Mouse (Mus musculus) liver, embryonic 11.5 days (tissue): Measurements from ENCODE around the gene Gm20521. TPM values are rescaled to one million over a fixed set of nuclear protein-coding genes. Genes with fewer than 3 reads are reported as not detected.

ENCODE experiments used
- ATAC-seq: fragments of 200-750 bp; cut with Nextera tagmentation; replicated peaks from 2 replicates; pipeline ENCODE4 v1.8.0; 2017; ENCODE audit warnings: moderate number of reproducible peaks, mild to moderate bottlenecking, moderate TSS enrichment, moderate library complexity; ENCODE audit not compliant: low FRiP score
- DNase-seq: peaks from one replicate; pipeline ENCODE4 v3.0.0-alpha.2; 2017; ENCODE audit warnings: low spot score
- H3K27ac ChIP-seq: fragments of 300-500 bp; sonication (generic); 2 replicates; pipeline ENCODE4 v1.5.1; 2014; ENCODE audit warnings: mild to moderate bottlenecking, low read depth, low read length, control low read depth
- H3K27me3 ChIP-seq: fragments of 300-500 bp; sonication (generic); replicated peaks from 2 replicates; pipeline ENCODE4 v1.6.1; 2014; ENCODE audit warnings: low read length, mixed read lengths; ENCODE audit not compliant: control insufficient read depth, insufficient read depth
- H3K36me3 ChIP-seq: fragments of 300-500 bp; sonication (generic); 2 replicates; pipeline ENCODE4 v1.6.1; 2014; ENCODE audit warnings: mild to moderate bottlenecking, low read length, moderate library complexity, mixed read lengths; ENCODE audit not compliant: control insufficient read depth, insufficient read depth
- H3K4me1 ChIP-seq: fragments of 300-500 bp; sonication (generic); replicated peaks from 2 replicates; pipeline ENCODE4 v1.6.1; 2014; ENCODE audit warnings: low read length, mixed read lengths; ENCODE audit not compliant: control insufficient read depth, insufficient read depth
- H3K4me2 ChIP-seq: fragments of 300-500 bp; sonication (generic); 2 replicates; pipeline ENCODE4 v1.6.1; 2014; ENCODE audit warnings: mild to moderate bottlenecking, control low read depth, moderate library complexity
- H3K4me3 ChIP-seq: fragments of 300-500 bp; sonication (generic); 2 replicates; pipeline ENCODE4 v1.5.1; 2014; ENCODE audit warnings: low read depth, low read length, control low read depth
- H3K9ac ChIP-seq: fragments of 300-500 bp; sonication (generic); 2 replicates; pipeline ENCODE4 v1.6.1; 2014; ENCODE audit warnings: low read depth, low read length, control low read depth
- H3K9me3 ChIP-seq: fragments of 300-500 bp; sonication (generic); 2 replicates; pipeline ENCODE4 v1.6.1; 2016; ENCODE audit warnings: low read length, inconsistent platforms, mixed read lengths; ENCODE audit not compliant: control insufficient read depth
- WGBS: fragments of 180-500 bp; shearing (Covaris S2); extraction: QIAGEN DNeasy Blood & Tissue Kit; methylation state at CpG from one replicate; pipeline ENCODE4 v1.1.7; 2014; 5-methylcytosine and 5-hydroxymethylcytosine counted together
- polyA plus RNA-seq: library from polyadenylated mRNA; unstranded; fragments of >200 nt; fragmentation: Nextera tagmentation; extraction: Ambion mirVana; gene quantifications from 2 replicates; pipeline ENCODE4 v1.2.1, GENCODE M21; 2014

The Gm20521 gene
- polyA plus RNA-seq, 1 experiment from 2014 or later: 0.27 TPM

GRCm38 (mm10) chr14:54877048-54877715 is 6.1 kb upstream of the Gm20521 start, which contains the start of gene Ppp1r3e:
Ppp1r3e (minus strand) TSS chr14:54877550.
- peak; percentile 86 for DNase-seq
- no peaks in the 10 kb centered on the region for H3K27me3 ChIP-seq
- peak within 1 kb of the TSS; percentile 100 for H3K4me2 ChIP-seq
- H3K4me3 ChIP-seq: peak within 1 kb of the TSS; percentile 72
- peak within 1 kb of the TSS; percentile 75 for H3K9ac ChIP-seq
- peaks cover 13% of the 10 kb centered on the region for H3K4me1 ChIP-seq
- H3K36me3 ChIP-seq: no peaks in the 10 kb centered on the region
- peak; percentile 83 for ATAC-seq
- H3K9me3 ChIP-seq: no peaks in the 10 kb centered on the region
- H3K27ac ChIP-seq: peak within 1 kb of the TSS; percentile 81
- WGBS: under 1% methylated on average over 51 of the region's 61 CpGs

- H3K27me3 ChIP-seq: no peaks in the 10 kb centered on the region
- no peaks in the 10 kb centered on the region for H3K9me3 ChIP-seq
- peak overlapping the region; percentile 75; the same call in 1 of the 2 replicates for H3K27ac ChIP-seq
- DNase-seq (no peak), ATAC-seq (no peak)
- H3K36me3 ChIP-seq: 0 out of 2 replicates have a peak, but pooled peaks cover 2% of the 10 kb centered on the region
- H3K4me3 ChIP-seq: peak overlapping the region; percentile 73
- WGBS: 46% methylated on average over 21 of the region's 21 CpGs
- H3K4me1 ChIP-seq: peaks cover 10% of the 10 kb centered on the region; the same call in 1 of the 2 replicates
- H3K4me2 ChIP-seq: peak overlapping the region; percentile 90
- peak overlapping the region; percentile 79 for H3K9ac ChIP-seq
Measured at GRCm38 (mm10) chr14:54884022-54884712, 926 bp downstream of the Gm20521 start.

- ATAC-seq (no peak), DNase-seq (no peak)
- no peaks in the 10 kb centered on the region for H3K27me3 ChIP-seq
- peaks cover 10% of the 10 kb centered on the region; the same call in 1 of the 2 replicates for H3K4me1 ChIP-seq
- no peaks in the 10 kb centered on the region for H3K9me3 ChIP-seq
- no peak overlapping the region for H3K4me3 ChIP-seq
- no peak overlapping the region for H3K9ac ChIP-seq
- 0 out of 2 replicates have a peak, but pooled peaks cover 2% of the 10 kb centered on the region for H3K36me3 ChIP-seq
- no peak overlapping the region for H3K27ac ChIP-seq
- H3K4me2 ChIP-seq: no peak overlapping the region
- WGBS: 85% methylated on average over 11 of the region's 11 CpGs
Measured at GRCm38 (mm10) chr14:54885309-54885708, 2.1 kb downstream of the Gm20521 start.

DNA sequence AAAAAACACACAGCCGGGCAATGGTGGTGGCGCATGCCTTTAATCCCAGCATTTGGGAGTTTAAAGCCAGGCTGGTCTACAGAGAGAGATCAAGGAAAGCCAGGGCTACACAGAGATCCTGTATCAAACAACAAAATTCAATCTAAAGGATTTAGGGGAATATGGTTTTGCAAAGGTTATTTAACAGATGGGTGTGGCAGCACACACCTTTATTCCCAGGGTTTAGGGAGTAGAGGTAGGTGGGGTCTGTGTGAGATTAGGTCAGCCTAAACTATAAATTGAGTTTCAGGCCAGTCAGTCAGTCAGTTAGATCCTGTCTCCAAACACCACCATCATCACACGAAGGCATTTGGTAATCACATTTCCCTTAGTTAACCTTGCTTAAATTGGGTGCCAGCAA is 9.0 kb downstream of the Gm20521 start, which contains the start of gene Pabpn1:
TSS of gene Pabpn1 (plus strand) at position 301 of the 400 bp plus-strand sequence.
- peak within 1 kb of the TSS; percentile 60 for H3K9ac ChIP-seq

GRCm38 (mm10) chr14:54893651-54894181 is 10.5 kb downstream of the Gm20521 start:
- Histone ChIP-seq H3K9ac (peak overlapping the region; percentile 99), H3K27ac (peak overlapping the region; percentile 94), H3K27me3 (no peaks in the 10 kb centered on the region), H3K4me3 (peak overlapping the region; percentile 98), H3K4me1 (peaks cover 9% of the 10 kb centered on the region), H3K4me2 (peak overlapping the region; percentile 74), H3K9me3 (no peaks in the 10 kb centered on the region), H3K36me3 (peaks cover 22% of the 10 kb centered on the region)
- under 1% methylated on average over 38 of the region's 38 CpGs for WGBS
- peak; percentile 99 for ATAC-seq
- DNase-seq: peak; percentile 94

More for the DNA sequence above, 9.0 kb downstream of the Gm20521 start, which contains the start of gene Pabpn1:
- H3K4me3 ChIP-seq: peak within 1 kb of the TSS; percentile 98
- 91% methylated on average over 3 of the region's 3 CpGs for WGBS
- H3K27ac ChIP-seq: peak within 1 kb of the TSS; percentile 73
- H3K27me3 ChIP-seq: no peaks in the 10 kb centered on the region
- no peaks in the 10 kb centered on the region for H3K9me3 ChIP-seq
- peak within 1 kb of the TSS; percentile 74 for H3K4me2 ChIP-seq
- peaks cover 9% of the 10 kb centered on the region; the same call in 1 of the 2 replicates for H3K4me1 ChIP-seq
- ATAC-seq: no peak
- DNase-seq: no peak
- H3K36me3 ChIP-seq: peaks cover 12% of the 10 kb centered on the region

- WGBS: under 1% methylated on average over 54 of the region's 54 CpGs
- Histone ChIP-seq H3K9me3 (no peaks in the 10 kb centered on the region), H3K4me1 (peaks cover 9% of the 10 kb centered on the region), H3K4me2 (peak overlapping the region; percentile 70), H3K36me3 (peaks cover 24% of the 10 kb centered on the region), H3K27me3 (no peaks in the 10 kb centered on the region), H3K27ac (peak overlapping the region; percentile 94), H3K4me3 (peak overlapping the region; percentile 98), H3K9ac (peak overlapping the region; percentile 99)
- ATAC-seq (peak; percentile 62), DNase-seq (peak; percentile 80)
Measured at GRCm38 (mm10) chr14:54894296-54895151, 11.3 kb downstream of the Gm20521 start.

- ATAC-seq: no peak
- Histone ChIP-seq H3K4me1 (peaks cover 9% of the 10 kb centered on the region), H3K9me3 (no peaks in the 10 kb centered on the region), H3K4me2 (no peak overlapping the region), H3K27me3 (no peaks in the 10 kb centered on the region), H3K27ac (no peak overlapping the region), H3K36me3 (peaks cover 24% of the 10 kb centered on the region), H3K9ac (no peak overlapping the region), H3K4me3 (no peak overlapping the region)
- DNase-seq: no peak
- WGBS: 64% methylated on average over 2 of the region's 2 CpGs
Measured at GRCm38 (mm10) chr14:54897445-54897844, 14.2 kb downstream of the Gm20521 start.

GRCm38 (mm10) chr14:54900383-54900782 is 17.1 kb downstream of the Gm20521 start:
- no peak overlapping the region; the same call in 1 of the 2 replicates for H3K27ac ChIP-seq
- no peak overlapping the region for H3K4me3 ChIP-seq
- WGBS: 0% methylated on average over 3 of the region's 3 CpGs
- ATAC-seq (peak; percentile 60), DNase-seq (no peak)
- no peaks in the 10 kb centered on the region for H3K9me3 ChIP-seq
- H3K4me1 ChIP-seq: peaks cover 7% of the 10 kb centered on the region
- H3K27me3 ChIP-seq: no peaks in the 10 kb centered on the region
- no peak overlapping the region for H3K9ac ChIP-seq
- no peak overlapping the region for H3K4me2 ChIP-seq
- peaks cover 24% of the 10 kb centered on the region for H3K36me3 ChIP-seq
